Mouse (Mus musculus) neural tube, embryonic 10.5 days (tissue): Measurements from ENCODE around the gene Lypd6b.

Experiments used
- DNase-seq: peaks from one replicate; pipeline ENCODE4 v3.0.0-alpha.2; 2017; ENCODE audit warnings: low spot score; ENCODE audit errors: extremely low spot score

Lypd6b gene

GRCm38 (mm10) chr2:49818126-49818525 lies 30.6 kb downstream of the Lypd6b start:
- no peak for DNase-seq

DNA sequence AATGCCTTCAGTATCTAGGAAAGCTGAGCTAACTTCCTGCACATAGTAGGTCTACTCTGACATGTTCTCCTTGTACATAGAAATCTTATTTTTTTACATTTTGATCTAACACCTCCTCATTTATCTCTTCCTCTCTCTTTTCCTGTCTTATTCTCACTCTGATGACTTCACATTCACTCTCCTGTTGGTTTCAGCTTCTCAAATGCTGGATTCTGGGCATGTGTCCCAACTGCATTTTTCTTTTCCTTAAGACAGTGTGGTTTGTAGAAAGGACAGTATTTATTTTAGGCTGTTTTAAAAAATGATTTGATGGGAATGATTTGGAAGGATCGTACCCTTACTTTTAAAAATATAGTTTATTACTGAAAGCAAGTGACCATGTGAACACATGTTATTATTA lies 34.8 kb downstream of the Lypd6b start:
- no peak for DNase-seq

DNA sequence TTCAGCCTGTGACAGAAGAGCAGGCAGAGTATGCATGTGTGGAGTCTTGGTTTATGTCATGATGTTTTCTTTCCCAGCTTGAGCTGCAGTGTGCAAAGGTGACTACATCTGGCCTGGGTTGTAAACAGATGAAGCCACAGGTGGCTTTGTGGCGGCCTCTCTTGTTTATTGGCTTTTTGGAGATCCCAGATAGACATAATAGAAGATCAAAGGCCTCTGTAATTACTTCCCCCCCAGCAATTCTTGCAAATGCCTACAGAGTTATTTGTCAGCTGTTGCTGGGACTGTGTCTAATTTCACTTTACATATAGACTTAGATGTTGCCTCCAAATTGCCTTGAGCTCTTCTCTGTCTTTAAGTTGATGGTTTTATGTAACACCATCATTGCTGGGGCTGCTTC lies 38.1 kb downstream of the Lypd6b start:
- DNase-seq, result no peak

GRCm38 (mm10) chr2:49827756-49828155 lies 40.3 kb downstream of the Lypd6b start:
- DNase-seq, result no peak

- DNase-seq, result no peak
Measured at GRCm38 (mm10) chr2:49830369-49830768, 42.9 kb downstream of the Lypd6b start.

- no peak for DNase-seq
Measured at GRCm38 (mm10) chr2:49832277-49832803, 44.9 kb downstream of the Lypd6b start.

DNA sequence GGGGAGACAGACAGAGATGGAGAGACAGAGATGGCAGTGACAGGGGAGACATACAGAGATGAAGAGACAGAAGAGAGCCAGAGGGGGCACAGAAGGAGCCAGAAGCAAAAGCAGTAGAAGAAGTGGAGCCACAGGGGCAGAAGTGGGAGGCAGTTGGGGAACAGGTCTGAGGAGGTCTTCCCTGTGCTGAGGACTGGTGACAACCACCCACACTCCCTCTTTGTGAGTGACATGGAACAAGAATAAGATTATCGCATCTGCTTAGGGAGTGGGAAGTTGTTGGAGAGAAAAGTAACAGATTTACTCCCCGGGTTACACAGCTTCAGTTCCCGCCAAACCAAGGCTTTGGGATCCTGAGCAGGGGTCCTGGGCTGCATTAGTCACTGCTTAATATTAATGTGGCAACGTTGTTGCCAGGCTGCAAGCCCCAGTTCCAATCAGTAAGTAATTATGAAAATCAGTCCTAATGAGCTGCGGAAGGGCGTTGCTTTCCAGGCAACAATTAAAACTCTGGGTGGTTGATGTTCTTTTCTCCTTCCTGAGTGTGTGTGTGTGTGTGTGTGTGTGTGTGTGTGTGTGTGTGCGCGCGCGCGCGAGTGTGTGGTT lies 50.1 kb downstream of the Lypd6b start:
- DNase-seq, result no peak

GRCm38 (mm10) chr2:49838611-49839010 lies 51.1 kb downstream of the Lypd6b start:
- DNase-seq, result no peak

DNA sequence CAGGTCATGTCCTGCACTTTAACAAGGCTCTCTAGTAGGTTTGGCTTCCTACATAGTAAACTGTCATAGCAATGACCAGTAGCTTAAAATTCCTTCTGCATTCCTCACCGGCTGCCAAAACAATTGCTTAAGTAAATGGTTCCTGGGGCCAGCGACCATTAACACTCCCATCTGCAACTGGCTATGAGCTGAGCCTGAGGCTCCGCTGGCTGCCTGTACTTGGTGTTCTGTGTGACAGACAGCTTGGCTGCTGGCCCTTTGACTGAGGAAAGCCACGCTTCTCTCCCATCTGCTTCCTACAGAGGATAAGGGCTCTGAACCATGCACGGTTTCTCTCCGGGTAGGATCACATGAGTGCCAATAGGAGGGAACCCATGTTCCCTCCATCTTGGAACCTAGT lies 53.1 kb downstream of the Lypd6b start:
- DNase-seq, result no peak

- no peak for DNase-seq
Measured at GRCm38 (mm10) chr2:49841089-49841488, 53.6 kb downstream of the Lypd6b start.

DNA sequence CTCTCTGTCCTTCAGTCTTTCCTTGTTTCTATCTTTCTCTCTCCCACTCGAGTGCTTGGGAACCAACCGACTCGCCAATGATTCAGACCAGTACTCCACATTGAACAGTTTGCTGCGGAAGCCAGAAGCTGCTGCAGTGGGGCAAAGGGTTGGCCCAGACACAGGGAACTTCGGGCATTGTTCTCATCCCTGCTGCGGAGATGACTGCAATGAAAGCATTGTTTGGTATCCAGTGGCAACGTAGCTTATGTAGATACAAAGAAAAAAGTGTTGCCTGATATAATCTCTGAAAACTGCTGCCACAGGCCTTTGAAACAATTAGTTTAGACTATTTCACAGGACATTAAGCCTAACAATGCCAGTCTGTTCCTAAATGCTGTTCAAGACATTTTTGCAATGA lies 57.6 kb downstream of the Lypd6b start:
- no peak for DNase-seq

GRCm38 (mm10) chr2:49846097-49846496 lies 58.6 kb downstream of the Lypd6b start:
- no peak for DNase-seq

- no peak for DNase-seq
Measured at GRCm38 (mm10) chr2:49846880-49847279, 59.4 kb downstream of the Lypd6b start.

DNA sequence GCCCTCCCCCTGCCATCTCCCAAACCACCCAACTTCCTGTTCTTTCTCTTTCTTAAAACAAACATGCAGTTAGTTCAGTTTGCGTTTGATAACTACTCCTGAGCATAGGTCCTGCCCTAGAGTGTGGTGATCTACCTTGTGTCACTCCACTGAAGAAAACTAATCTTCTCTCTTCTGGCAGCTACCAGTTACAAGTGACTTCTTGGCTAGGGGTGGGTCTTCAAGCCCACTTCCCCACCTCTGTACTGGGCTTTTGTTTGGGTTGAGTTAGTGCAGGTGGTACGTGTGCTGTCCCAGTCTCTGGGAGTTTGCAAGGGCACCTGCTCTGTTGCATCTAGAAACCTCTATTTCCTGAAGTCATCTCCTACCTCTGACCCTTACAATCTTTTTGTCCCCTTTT lies 60.3 kb downstream of the Lypd6b start:
- no peak for DNase-seq

GRCm38 (mm10) chr2:49849771-49850170 lies 62.3 kb downstream of the Lypd6b start:
- no peak for DNase-seq

DNA sequence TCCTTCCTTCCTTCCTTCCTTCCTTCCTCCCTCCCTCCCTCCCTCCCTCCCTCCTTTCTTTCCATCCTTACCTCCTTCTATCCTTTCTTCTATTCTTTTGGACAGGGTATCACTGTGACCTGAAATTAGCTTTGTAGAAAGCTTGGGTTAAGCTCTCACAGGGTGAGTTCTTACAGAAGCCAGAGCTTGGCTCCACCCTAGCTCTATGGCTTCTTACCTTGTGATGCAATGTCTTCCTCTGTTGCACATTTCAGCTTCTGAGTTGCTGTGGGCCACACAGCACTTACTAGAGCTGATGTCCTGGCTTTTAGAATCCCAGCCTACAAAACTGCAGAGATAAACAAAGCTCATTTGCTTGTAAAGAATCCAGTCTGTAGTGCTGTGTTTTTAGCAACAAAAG lies 64.5 kb downstream of the Lypd6b start:
- DNase-seq, result no peak

DNA sequence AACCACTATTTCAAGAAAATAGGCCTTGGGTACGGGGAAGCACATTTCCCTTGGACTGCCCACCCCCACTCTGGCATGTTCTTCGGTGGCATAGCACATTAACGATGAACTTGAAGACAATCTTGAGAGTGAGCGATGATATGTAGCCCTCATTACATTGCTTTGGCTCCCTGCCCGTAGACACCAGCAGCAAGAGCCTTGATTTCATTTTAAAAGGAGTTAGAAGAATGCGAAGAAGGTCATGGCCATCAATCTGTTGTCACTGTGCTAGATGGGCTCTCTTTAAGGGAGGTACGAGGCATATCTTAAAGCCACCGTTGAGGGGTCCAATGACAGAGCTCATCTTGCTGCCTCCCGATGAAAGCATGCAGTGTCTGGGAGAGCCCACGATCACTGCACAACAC lies 68.7 kb downstream of the Lypd6b start:
- DNase-seq, result no peak

GRCm38 (mm10) chr2:49856584-49856983 lies 69.1 kb downstream of the Lypd6b start:
- no peak for DNase-seq

DNA sequence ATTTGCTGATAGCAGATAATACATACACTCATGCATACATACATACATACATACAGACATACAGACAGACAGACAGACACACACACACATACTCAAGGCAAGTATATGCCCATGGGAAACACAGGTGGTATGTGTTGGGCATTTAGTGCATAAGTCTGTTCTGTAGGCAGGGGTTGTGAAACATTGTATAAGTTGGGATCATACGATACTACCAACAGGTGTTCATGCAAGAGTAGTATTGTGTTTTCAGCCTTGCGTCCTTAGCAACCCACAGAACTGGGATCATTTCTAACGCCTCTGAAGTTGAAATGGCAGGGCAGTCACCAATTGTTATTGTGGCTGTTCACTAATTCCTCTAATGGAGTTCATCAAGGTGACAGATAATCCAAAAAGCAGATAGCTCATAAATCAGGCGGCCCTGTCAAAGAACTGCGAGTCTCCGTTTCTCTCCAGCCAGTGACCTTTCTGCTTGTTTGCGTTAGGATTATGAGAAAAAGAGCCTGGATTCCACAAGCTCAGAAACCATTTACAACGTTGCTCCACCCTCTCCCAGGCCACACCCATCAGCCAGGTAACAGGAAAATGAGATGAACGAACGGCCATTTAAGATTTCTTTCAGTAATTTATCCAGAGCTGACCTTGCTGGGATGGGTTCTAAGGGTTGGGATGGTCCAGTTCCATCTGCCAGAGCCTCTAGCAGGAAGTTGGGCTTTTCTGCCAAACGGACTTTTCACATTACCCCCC lies 72.9 kb downstream of the Lypd6b start:
- DNase-seq, result no peak

DNA sequence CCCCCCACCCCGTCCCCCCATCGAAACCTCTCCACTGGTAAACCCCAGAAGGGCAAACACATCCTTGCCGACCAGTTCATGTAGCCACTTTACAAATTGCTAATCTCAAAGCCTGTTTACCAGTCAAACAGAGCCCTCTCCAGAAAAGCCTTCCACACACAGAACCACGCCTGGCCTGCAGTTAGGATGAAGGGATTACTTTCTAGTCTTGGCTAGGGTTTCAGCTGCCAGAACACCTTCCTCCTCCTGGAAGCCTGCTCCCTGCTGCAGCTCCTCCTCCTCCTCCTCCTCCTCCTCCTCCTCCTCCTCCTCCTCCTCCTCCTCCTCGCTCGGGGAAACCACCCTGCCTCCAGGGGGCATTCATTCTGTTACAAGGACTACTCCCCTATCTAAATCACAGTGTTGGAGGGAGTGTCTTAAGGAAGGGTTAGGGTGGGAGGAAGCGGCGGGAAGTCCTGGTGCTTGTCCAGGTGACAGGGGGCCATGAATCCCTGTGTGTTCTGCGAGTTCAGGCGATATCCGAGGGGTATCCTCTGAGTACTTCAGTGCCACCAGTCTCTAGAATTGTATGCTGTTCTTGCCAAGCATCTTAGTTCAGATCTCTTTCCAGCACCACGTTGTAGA lies 73.6 kb downstream of the Lypd6b start:
- no peak for DNase-seq

DNA sequence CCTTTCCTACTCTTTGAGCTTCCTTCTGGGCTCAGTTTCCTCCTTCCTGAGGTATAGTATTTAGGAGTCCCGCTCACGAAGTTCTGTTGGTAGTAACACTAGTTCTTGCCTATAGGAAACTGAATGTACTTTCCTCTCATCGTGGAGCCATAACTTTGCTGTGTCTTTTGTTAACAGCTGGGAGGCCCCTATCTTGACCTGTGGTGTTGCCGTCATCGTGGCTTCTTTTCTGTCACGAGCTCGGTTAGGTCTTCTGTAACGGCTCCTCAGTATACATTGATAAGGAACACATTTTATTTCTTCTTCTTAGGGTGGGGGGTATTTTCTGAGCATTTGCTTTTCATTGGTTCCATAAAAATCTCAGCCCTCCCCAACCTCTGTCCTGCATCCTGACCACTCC lies 74.2 kb downstream of the Lypd6b start:
- no peak for DNase-seq

DNA sequence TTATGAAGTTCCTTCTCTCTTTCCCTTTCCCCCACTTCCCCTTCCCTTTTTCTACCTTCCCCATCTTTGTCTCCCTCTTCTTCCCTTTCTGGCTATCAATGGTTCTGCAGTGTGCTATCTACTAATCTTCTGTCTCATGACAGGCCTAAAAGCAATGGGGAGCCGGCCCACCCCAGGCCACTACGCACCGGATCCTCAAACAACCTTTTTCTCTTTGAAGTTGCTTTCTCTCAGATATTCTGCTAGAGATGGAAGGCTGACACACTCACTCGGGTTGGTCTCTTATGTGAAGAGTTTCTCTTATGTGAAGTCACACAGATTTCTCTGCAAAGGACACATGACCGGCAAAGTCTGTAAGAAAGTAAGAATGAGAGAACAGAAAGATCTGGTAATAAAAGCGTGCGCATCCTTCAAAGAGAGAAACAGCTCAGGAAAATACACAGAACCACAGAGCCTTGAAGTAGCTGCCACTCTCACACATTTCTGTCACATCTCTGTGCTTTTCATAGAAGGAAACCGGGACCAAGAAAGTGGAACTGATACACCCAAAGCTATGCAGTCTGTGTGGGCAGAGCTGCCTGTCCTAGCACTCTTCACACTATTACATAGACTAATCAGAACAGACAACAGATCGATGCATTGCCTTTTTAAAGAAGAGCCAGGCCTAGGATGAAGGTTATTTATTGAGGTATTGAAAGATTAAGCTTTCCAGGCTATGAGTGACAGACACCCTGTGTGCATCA lies 80.8 kb downstream of the Lypd6b start:
- DNase-seq, result no peak
